Mouse (Mus musculus): ENCODE measurements around the gene Eef1a2.

DNA sequence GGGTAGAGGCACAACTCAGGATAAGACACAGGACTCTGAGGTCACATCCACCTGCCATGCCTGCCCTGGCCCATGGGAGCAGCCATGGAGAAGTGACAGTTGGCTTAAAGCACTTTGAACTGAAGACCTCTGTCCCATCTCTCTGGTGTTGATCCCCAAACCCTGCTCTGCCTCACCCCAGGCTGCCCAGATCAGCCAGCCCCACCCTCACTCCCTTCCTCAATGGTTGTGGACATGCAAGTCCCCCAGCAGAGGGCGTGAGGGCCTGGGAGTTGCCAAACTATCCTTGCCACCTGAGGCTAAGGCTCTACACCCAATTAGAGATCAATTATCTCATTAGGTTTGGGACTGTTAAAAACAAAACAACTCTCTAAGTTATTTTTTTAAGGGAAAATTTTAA, 3.0 kb downstream of the Eef1a2 start:
- TF ChIP-seq CTCF (IDR thresholded peaks at IDR 0.05; ENCODE audit: low read depth, low read length) = peak; percentile 79
- TF ChIP-seq POLR2A (IDR thresholded peaks at IDR 0.05; ENCODE audit: extremely low read depth, insufficient read depth, low read length) = no peak

Measured in liver, adult 2 months (tissue).